Mouse (Mus musculus): ENCODE results near the gene Xylt1. TPM values are rescaled to one million over a fixed set of nuclear protein-coding genes. Genes with fewer than 3 reads are reported as not detected.

Xylt1 gene
- polyA plus RNA-seq, 1 experiment from 2014 or later = 1.4 TPM

GRCm38 (mm10) chr7:117566115-117566514 is 185.3 kb downstream of the Xylt1 start:
- whole genome bisulfite sequencing = 68% methylated on average over 2 of the region's 2 CpGs
- H3K9ac ChIP-seq = no peak overlapping the region
- no peak overlapping the region for H3K27ac ChIP-seq (ENCODE audit: poor library complexity, severe bottlenecking)
- H3K9me3 ChIP-seq (replicated peaks) = no peaks in the 10 kb centered on the region
- no peak overlapping the region for H3K4me3 ChIP-seq
- no peaks in the 10 kb centered on the region for H3K27me3 ChIP-seq (replicated peaks)
- no peaks in the 10 kb centered on the region for H3K36me3 ChIP-seq
- no peak for ATAC-seq (ENCODE audit: insufficient number of reproducible peaks, low FRiP score)
- H3K4me1 ChIP-seq (replicated peaks) = peaks cover 15% of the 10 kb centered on the region
- no peak overlapping the region for H3K4me2 ChIP-seq

DNA sequence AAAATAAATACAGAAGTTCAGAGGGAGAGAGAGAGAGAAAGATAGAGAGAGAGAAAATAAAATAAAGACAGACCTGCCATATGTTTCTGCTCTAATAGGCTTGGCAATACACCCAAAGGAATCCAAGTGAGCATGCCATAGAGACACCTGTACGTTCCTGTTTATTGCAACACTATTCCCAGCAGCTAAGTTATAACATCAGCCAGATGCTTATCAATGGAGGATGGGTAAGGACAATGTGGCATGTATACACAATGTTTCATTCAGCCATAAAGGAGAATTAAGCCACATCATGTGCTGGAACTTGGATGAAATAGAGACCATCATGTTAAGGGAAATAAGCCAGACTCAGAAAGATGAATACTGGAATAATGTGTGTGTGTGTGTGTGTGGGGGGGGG is 186.1 kb downstream of the Xylt1 start:
- Histone ChIP-seq H3K9ac (no peak overlapping the region), H3K4me3 (no peak overlapping the region), H3K27me3 (replicated peaks) (no peaks in the 10 kb centered on the region), H3K36me3 (no peaks in the 10 kb centered on the region), H3K4me2 (no peak overlapping the region), H3K9me3 (replicated peaks) (no peaks in the 10 kb centered on the region), H3K27ac (ENCODE audit: poor library complexity, severe bottlenecking) (no peak overlapping the region), H3K4me1 (replicated peaks) (peaks cover 15% of the 10 kb centered on the region)
- 76% methylated on average over 1 of the region's 1 CpGs for WGBS
- no peak for ATAC-seq (ENCODE audit: insufficient number of reproducible peaks, low FRiP score)

- Histone ChIP-seq H3K4me3 (no peak overlapping the region), H3K27ac (ENCODE audit: poor library complexity, severe bottlenecking) (no peak overlapping the region), H3K36me3 (no peaks in the 10 kb centered on the region), H3K4me1 (replicated peaks) (peaks cover 15% of the 10 kb centered on the region), H3K9ac (no peak overlapping the region), H3K4me2 (no peak overlapping the region), H3K27me3 (replicated peaks) (no peaks in the 10 kb centered on the region), H3K9me3 (replicated peaks) (no peaks in the 10 kb centered on the region)
- ATAC-seq (ENCODE audit: insufficient number of reproducible peaks, low FRiP score) = no peak
- 75% methylated on average over 5 of the region's 5 CpGs for WGBS
Observed at GRCm38 (mm10) chr7:117567252-117567651, 186.5 kb downstream of the Xylt1 start.

DNA sequence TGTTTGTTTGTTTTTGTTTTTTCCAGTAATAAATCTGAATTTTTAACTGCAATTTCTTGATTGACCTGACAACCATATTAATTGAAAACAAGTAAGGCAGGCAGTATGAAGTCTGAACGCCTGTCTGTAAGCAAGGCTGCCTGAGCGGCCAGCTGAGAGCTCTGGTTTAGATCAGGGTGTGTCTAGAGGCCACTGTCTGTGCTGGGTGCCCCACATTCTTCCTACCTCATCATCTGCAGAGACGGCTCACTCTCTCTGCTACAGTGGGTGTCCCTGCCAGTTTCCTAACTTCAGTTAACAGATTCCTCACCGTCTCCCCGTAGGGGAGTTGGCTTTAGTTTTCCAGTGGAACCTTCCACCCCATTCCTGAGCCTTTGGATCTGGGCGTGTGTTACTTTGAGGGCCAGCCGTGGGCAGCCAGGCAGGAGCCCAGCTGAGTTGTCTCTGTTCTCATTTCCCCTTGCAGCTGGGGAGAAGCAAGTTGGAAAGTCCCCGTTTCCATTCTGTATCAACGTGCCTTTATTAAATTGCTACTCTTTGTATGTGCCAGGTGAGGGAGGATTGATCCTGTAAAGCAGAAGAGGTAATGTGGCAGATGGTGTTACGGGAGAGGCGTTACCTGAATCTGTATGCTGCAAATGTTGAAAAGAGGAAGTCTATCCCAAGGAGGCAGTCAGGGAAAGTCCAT is 187.0 kb downstream of the Xylt1 start:
- no peak for ATAC-seq (ENCODE audit: insufficient number of reproducible peaks, low FRiP score)
- 63% methylated on average over 11 of the region's 11 CpGs for WGBS

GRCm38 (mm10) chr7:117571131-117571530 is 190.4 kb downstream of the Xylt1 start:
- Histone ChIP-seq H3K4me1 (replicated peaks) (peaks cover 23% of the 10 kb centered on the region), H3K36me3 (no peaks in the 10 kb centered on the region), H3K4me3 (no peak overlapping the region), H3K27ac (ENCODE audit: poor library complexity, severe bottlenecking) (no peak overlapping the region), H3K9me3 (replicated peaks) (no peaks in the 10 kb centered on the region), H3K27me3 (replicated peaks) (no peaks in the 10 kb centered on the region), H3K4me2 (no peak overlapping the region), H3K9ac (no peak overlapping the region)
- WGBS = 72% methylated on average over 2 of the region's 2 CpGs
- ATAC-seq (ENCODE audit: insufficient number of reproducible peaks, low FRiP score) = no peak

More for the DNA sequence above, 187.0 kb downstream of the Xylt1 start:
- H3K9me3 ChIP-seq (replicated peaks) = no peaks in the 10 kb centered on the region
- no peak overlapping the region for H3K27ac ChIP-seq (ENCODE audit: poor library complexity, severe bottlenecking)
- no peaks in the 10 kb centered on the region for H3K36me3 ChIP-seq
- H3K4me1 ChIP-seq (replicated peaks) = peaks cover 15% of the 10 kb centered on the region
- H3K4me3 ChIP-seq = no peak overlapping the region
- no peak overlapping the region for H3K9ac ChIP-seq
- no peak overlapping the region for H3K4me2 ChIP-seq
- H3K27me3 ChIP-seq (replicated peaks) = no peaks in the 10 kb centered on the region

- ATAC-seq (ENCODE audit: insufficient number of reproducible peaks, low FRiP score) = no peak
- no peak overlapping the region for H3K4me2 ChIP-seq
- 75% methylated on average over 5 of the region's 5 CpGs for WGBS
- peaks cover 23% of the 10 kb centered on the region for H3K4me1 ChIP-seq (replicated peaks)
- H3K4me3 ChIP-seq = no peak overlapping the region
- no peaks in the 10 kb centered on the region for H3K36me3 ChIP-seq
- H3K9ac ChIP-seq = no peak overlapping the region
- no peaks in the 10 kb centered on the region for H3K9me3 ChIP-seq (replicated peaks)
- no peaks in the 10 kb centered on the region for H3K27me3 ChIP-seq (replicated peaks)
- H3K27ac ChIP-seq (ENCODE audit: poor library complexity, severe bottlenecking) = no peak overlapping the region
Observed at GRCm38 (mm10) chr7:117571713-117572112, 190.9 kb downstream of the Xylt1 start.

- Histone ChIP-seq H3K9ac (no peak overlapping the region), H3K4me1 (replicated peaks) (peaks cover 14% of the 10 kb centered on the region; the same call in 1 of the 2 replicates), H3K27ac (ENCODE audit: poor library complexity, severe bottlenecking) (no peak overlapping the region), H3K4me3 (no peak overlapping the region), H3K36me3 (no peaks in the 10 kb centered on the region), H3K4me2 (no peak overlapping the region), H3K9me3 (replicated peaks) (no peaks in the 10 kb centered on the region), H3K27me3 (replicated peaks) (no peaks in the 10 kb centered on the region)
- 70% methylated on average over 6 of the region's 6 CpGs for WGBS
- no peak for ATAC-seq (ENCODE audit: insufficient number of reproducible peaks, low FRiP score)
Observed at GRCm38 (mm10) chr7:117573170-117573569, 192.4 kb downstream of the Xylt1 start.

- WGBS = 41% methylated on average over 4 of the region's 4 CpGs
- H3K9ac ChIP-seq = no peak overlapping the region
- 0 out of 2 replicates have a peak, but pooled peaks cover 8% of the 10 kb centered on the region for H3K4me1 ChIP-seq (replicated peaks)
- H3K4me3 ChIP-seq = no peak overlapping the region
- ATAC-seq (ENCODE audit: insufficient number of reproducible peaks, low FRiP score) = no peak
- H3K27ac ChIP-seq (ENCODE audit: poor library complexity, severe bottlenecking) = no peak overlapping the region
- no peaks in the 10 kb centered on the region for H3K36me3 ChIP-seq
- H3K27me3 ChIP-seq (replicated peaks) = no peaks in the 10 kb centered on the region
- no peaks in the 10 kb centered on the region for H3K9me3 ChIP-seq (replicated peaks)
- H3K4me2 ChIP-seq = no peak overlapping the region
Observed at GRCm38 (mm10) chr7:117575417-117575816, 194.6 kb downstream of the Xylt1 start.

DNA sequence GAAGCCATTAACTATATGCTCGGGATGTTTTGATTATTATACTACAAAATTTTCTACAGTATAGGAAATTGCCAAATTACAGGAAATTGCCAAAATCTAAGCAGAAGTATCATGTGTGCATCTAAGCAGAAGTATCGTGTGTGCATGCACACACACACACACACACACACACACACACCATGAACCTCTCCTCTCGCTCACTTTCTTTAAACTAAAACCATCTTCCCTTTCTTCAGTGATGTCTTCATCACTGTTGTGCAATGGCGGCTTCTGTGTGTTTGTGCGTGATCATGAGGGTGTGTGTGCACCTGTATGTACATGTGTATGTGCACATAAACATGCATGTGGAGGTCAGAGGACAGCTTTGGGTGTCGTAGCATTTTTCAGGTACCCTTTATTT is 196.3 kb downstream of the Xylt1 start:
- Histone ChIP-seq H3K4me2 (no peak overlapping the region), H3K9ac (no peak overlapping the region), H3K9me3 (replicated peaks) (no peaks in the 10 kb centered on the region), H3K27ac (ENCODE audit: poor library complexity, severe bottlenecking) (no peak overlapping the region), H3K4me3 (no peak overlapping the region), H3K27me3 (replicated peaks) (no peaks in the 10 kb centered on the region), H3K4me1 (replicated peaks) (0 out of 2 replicates have a peak, but pooled peaks cover 8% of the 10 kb centered on the region), H3K36me3 (no peaks in the 10 kb centered on the region)
- no peak for ATAC-seq (ENCODE audit: insufficient number of reproducible peaks, low FRiP score)
- WGBS = 90% methylated on average over 6 of the region's 6 CpGs

GRCm38 (mm10) chr7:117585164-117585563 is 204.4 kb downstream of the Xylt1 start:
- ATAC-seq (ENCODE audit: insufficient number of reproducible peaks, low FRiP score) = no peak
- no peaks in the 10 kb centered on the region for H3K9me3 ChIP-seq (replicated peaks)
- 23% methylated on average over 5 of the region's 5 CpGs for WGBS
- no peak overlapping the region for H3K27ac ChIP-seq (ENCODE audit: poor library complexity, severe bottlenecking)
- no peaks in the 10 kb centered on the region for H3K36me3 ChIP-seq
- no peak overlapping the region for H3K4me2 ChIP-seq
- no peak overlapping the region for H3K9ac ChIP-seq
- H3K4me3 ChIP-seq = no peak overlapping the region
- peaks cover 18% of the 10 kb centered on the region for H3K4me1 ChIP-seq (replicated peaks)
- H3K27me3 ChIP-seq (replicated peaks) = no peaks in the 10 kb centered on the region

DNA sequence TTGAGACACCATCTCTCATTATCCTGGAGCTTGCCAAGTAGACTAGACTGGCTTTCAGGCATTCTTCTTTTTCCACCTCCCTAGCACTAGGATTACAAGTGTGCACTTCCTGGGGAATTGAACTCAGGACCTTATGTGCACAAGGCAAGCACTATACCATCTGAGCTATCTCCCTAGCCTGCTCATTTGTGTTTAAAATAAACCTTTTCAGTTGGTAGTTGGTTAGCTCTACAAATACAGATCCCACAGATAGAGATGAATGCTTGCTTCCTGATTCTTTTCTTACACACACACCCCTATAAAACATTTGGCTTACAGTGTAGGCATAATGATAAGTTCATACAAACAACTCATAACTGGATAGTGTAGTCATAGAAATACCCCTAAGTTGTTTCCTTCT is 206.0 kb downstream of the Xylt1 start:
- no peak for ATAC-seq (ENCODE audit: insufficient number of reproducible peaks, low FRiP score)

More for the DNA sequence above, 206.0 kb downstream of the Xylt1 start:
- Histone ChIP-seq H3K27me3 (replicated peaks) (no peaks in the 10 kb centered on the region), H3K4me2 (no peak overlapping the region), H3K9me3 (replicated peaks) (no peaks in the 10 kb centered on the region), H3K36me3 (no peaks in the 10 kb centered on the region), H3K27ac (ENCODE audit: poor library complexity, severe bottlenecking) (no peak overlapping the region), H3K4me1 (replicated peaks) (peaks cover 18% of the 10 kb centered on the region), H3K4me3 (no peak overlapping the region), H3K9ac (no peak overlapping the region)
